20 mouse cellular contexts compared by ENCODE assay signal in genomic region chr9:66735122-66735521, GRCm38 (mm10). TPM values are rescaled to one million over a fixed set of nuclear protein-coding genes. Genes with fewer than 3 reads are reported as not detected.
DNase-seq lines count a peak whose midpoint lies in the region; ATAC-seq and TF ChIP-seq lines count a peak whose summit lies in the region.
"Had no signal": no experiment of that assay in that cellular context is flagged by ENCODE, and none has a peak within 500 bp of the region (broad histone marks: within the 10 kb centered on the region; RNA-seq: fewer than 3 reads in every experiment).

No protein-coding gene starts in this region.

- TF ChIP-seq CTCF in intestine, postnatal 0 days (IDR thresholded peaks at IDR 0.05; ENCODE audit: low read depth) = no peak
- TF ChIP-seq CTCF in kidney, postnatal 0 days (IDR thresholded peaks at IDR 0.05; ENCODE audit: low read depth) = no peak

- no peaks in the 10 kb centered on the region for H3K79me2 ChIP-seq in myocyte (ENCODE audit: control insufficient read depth, insufficient read depth)

- H3K27me3 ChIP-seq in intestine, postnatal 0 days (replicated peaks; ENCODE audit: control insufficient read depth, insufficient read depth, low read length) = no peaks in the 10 kb centered on the region
- no peaks in the 10 kb centered on the region for H3K27me3 ChIP-seq in intestine, embryonic 15.5 days (replicated peaks)
- H3K27me3 ChIP-seq in kidney, postnatal 0 days (ENCODE audit: insufficient read depth, low read length) = no peaks in the 10 kb centered on the region
- no peaks in the 10 kb centered on the region for H3K27me3 ChIP-seq in myocyte (ENCODE audit: control insufficient read depth, insufficient read depth, insufficient read length)
- H3K27me3 ChIP-seq: embryonic facial prominence, embryonic 12.5 days; forebrain, embryonic 15.5 days; heart, embryonic 15.5 days; hindbrain, embryonic 13.5 days had no signal

- peak overlapping the region; percentile 66; the same call in 1 of the 2 replicates for H3K27ac ChIP-seq in intestine, postnatal 0 days (ENCODE audit: low read depth, low read length)
- H3K27ac ChIP-seq in intestine, embryonic 15.5 days = no peak overlapping the region
- H3K27ac ChIP-seq in kidney, postnatal 0 days = peak overlapping the region; percentile 32; the same call in 1 of the 2 replicates
- H3K27ac ChIP-seq: embryonic facial prominence, embryonic 12.5 days; forebrain, embryonic 15.5 days; heart, adult 2 months; heart, embryonic 15.5 days; hindbrain, embryonic 13.5 days had no signal

- H3K9me3 ChIP-seq in intestine, postnatal 0 days (ENCODE audit: control insufficient read depth) = no peaks in the 10 kb centered on the region
- H3K9me3 ChIP-seq in intestine, embryonic 15.5 days = no peaks in the 10 kb centered on the region
- H3K9me3 ChIP-seq in kidney, postnatal 0 days (replicated peaks; ENCODE audit: low read length) = no peaks in the 10 kb centered on the region
- H3K9me3 ChIP-seq: embryonic facial prominence, embryonic 12.5 days; forebrain, embryonic 15.5 days; heart, embryonic 15.5 days; hindbrain, embryonic 13.5 days had no signal

- WGBS in intestine, postnatal 0 days = 84% methylated on average over 2 of the region's 2 CpGs
- 94% methylated on average over 2 of the region's 2 CpGs for WGBS in intestine, embryonic 15.5 days
- 89% methylated on average over 2 of the region's 2 CpGs for WGBS in kidney, postnatal 0 days

- no peak for TF ChIP-seq POLR2A in myocyte (IDR thresholded peaks at IDR 0.05; ENCODE audit: insufficient read length, low read depth)

- H3K4me2 ChIP-seq in intestine, postnatal 0 days (replicated peaks; ENCODE audit: low read depth) = no peak overlapping the region
- no peak overlapping the region for H3K4me2 ChIP-seq in intestine, embryonic 15.5 days (replicated peaks)
- no peak overlapping the region for H3K4me2 ChIP-seq in kidney, postnatal 0 days (ENCODE audit: low read length)
- no peak overlapping the region for H3K4me2 ChIP-seq in myocyte (ENCODE audit: low read depth)
- H3K4me2 ChIP-seq: embryonic facial prominence, embryonic 12.5 days; forebrain, embryonic 15.5 days; heart, embryonic 11.5 days; heart, embryonic 15.5 days; hindbrain, embryonic 13.5 days had no signal

- peaks cover 15% of the 10 kb centered on the region for H3K4me1 ChIP-seq in intestine, postnatal 0 days (replicated peaks; ENCODE audit: control insufficient read depth, insufficient read depth, low read length)
- H3K4me1 ChIP-seq in intestine, embryonic 15.5 days (replicated peaks) = peaks cover 13% of the 10 kb centered on the region
- H3K4me1 ChIP-seq in kidney, postnatal 0 days (replicated peaks; ENCODE audit: insufficient read depth, low read length) = peaks cover 20% of the 10 kb centered on the region; the same call in 1 of the 2 replicates

- no peak overlapping the region for H3K4me3 ChIP-seq in intestine, postnatal 0 days (ENCODE audit: low read depth, low read length)
- H3K4me3 ChIP-seq in intestine, embryonic 15.5 days (replicated peaks) = no peak overlapping the region
- H3K4me3 ChIP-seq in kidney, postnatal 0 days (replicated peaks; ENCODE audit: low read depth, low read length) = no peak overlapping the region
- H3K4me3 ChIP-seq in myocyte = no peak overlapping the region
- H3K4me3 ChIP-seq: embryonic facial prominence, embryonic 12.5 days; forebrain, embryonic 15.5 days; heart, adult 2 months; heart, embryonic 15.5 days; hindbrain, embryonic 13.5 days had no signal

- no peak overlapping the region for H3ac ChIP-seq in myocyte (ENCODE audit: control insufficient read depth, insufficient read length)

- no peaks in the 10 kb centered on the region for H3K36me3 ChIP-seq in intestine, postnatal 0 days (ENCODE audit: control insufficient read depth, insufficient read depth)
- H3K36me3 ChIP-seq in intestine, embryonic 15.5 days = no peaks in the 10 kb centered on the region
- no peaks in the 10 kb centered on the region for H3K36me3 ChIP-seq in kidney, postnatal 0 days (ENCODE audit: insufficient read depth, low read length)
- H3K36me3 ChIP-seq in myocyte (ENCODE audit: control insufficient read depth, insufficient read depth) = no peaks in the 10 kb centered on the region
- H3K36me3 ChIP-seq: embryonic facial prominence, embryonic 12.5 days; forebrain, embryonic 15.5 days; heart, embryonic 15.5 days; hindbrain, embryonic 13.5 days had no signal

- DNase-seq in kidney, postnatal 0 days (ENCODE audit: low spot score) = no peak
- no peak for DNase-seq in kidney, adult 18-20 months
- peak; percentile 6 for DNase-seq in adipocyte (ENCODE audit: low spot score)
- DNase-seq in cerebellum, postnatal 10 days = no peak
- no peak for DNase-seq in lung, postnatal 4 days
- DNase-seq: adrenal gland, postnatal 25 days; cerebellum, adult 11 months; cerebellum, adult 8-10 months; cerebellum, postnatal 25 days; gastrocnemius, postnatal 14 days; heart, adult 2 months; heart, postnatal 14 days had no signal

- no peak overlapping the region for H3K9ac ChIP-seq in intestine, postnatal 0 days (ENCODE audit: low read depth, low read length)
- no peak overlapping the region for H3K9ac ChIP-seq in intestine, embryonic 15.5 days
- no peak overlapping the region for H3K9ac ChIP-seq in kidney, postnatal 0 days (ENCODE audit: low read depth, low read length)
- H3K9ac ChIP-seq: embryonic facial prominence, embryonic 12.5 days; forebrain, embryonic 15.5 days; heart, embryonic 15.5 days; hindbrain, embryonic 13.5 days had no signal

- ATAC-seq in intestine, postnatal 0 days = no peak
- ATAC-seq in intestine, embryonic 15.5 days = no peak
- ATAC-seq in kidney, postnatal 0 days (replicated peaks; ENCODE audit: low FRiP score, low read depth) = no peak
- ATAC-seq: forebrain, embryonic 15.5 days had no signal

TF ChIP-seq in myocyte, 11 proteins besides CTCF, POLR2A, EP300 and RAD21:
- no peak for TF ChIP-seq REST (IDR thresholded peaks at IDR 0.05; ENCODE audit: insufficient read depth, insufficient read length)
- peak; percentile 17; the same call in 1 of the 2 replicates for TF ChIP-seq CEBPB (IDR thresholded peaks at IDR 0.05; ENCODE audit: insufficient read depth, poor library complexity, severe bottlenecking)

RNA-seq across cellular contexts. Expression of gene Car12, which starts 21.6 kb away (rescaled TPM):
- polyA plus RNA-seq in intestine, postnatal 0 days (2015; fragmentation: Nextera tagmentation; extraction: Ambion mirVana) = 5.9 and 7.3 TPM in 2 replicates
- 4.4 and 5.2 TPM in 2 replicates for polyA plus RNA-seq in intestine, embryonic 15.5 days (2015; fragmentation: Nextera tagmentation; extraction: Ambion mirVana)
- 52.5 and 60.2 TPM in 2 replicates for polyA plus RNA-seq in kidney, postnatal 0 days (2015; fragmentation: Nextera tagmentation; extraction: Ambion mirVana)
- 0.40 TPM for polyA plus RNA-seq in myocyte (2012; fragmentation: generic; extraction: Trizol)
- polyA plus RNA-seq: heart, adult 2 months had no signal
